Mouse (Mus musculus): ENCODE results near the gene Ccdc82. TPM values are rescaled to one million over a fixed set of nuclear protein-coding genes. Genes with fewer than 3 reads are reported as not detected.

Ccdc82 gene
- polyA plus RNA-seq (2017; shearing (Covaris generic)): 10 to 100 TPM; 21.5 to 30.5 TPM

DNA sequence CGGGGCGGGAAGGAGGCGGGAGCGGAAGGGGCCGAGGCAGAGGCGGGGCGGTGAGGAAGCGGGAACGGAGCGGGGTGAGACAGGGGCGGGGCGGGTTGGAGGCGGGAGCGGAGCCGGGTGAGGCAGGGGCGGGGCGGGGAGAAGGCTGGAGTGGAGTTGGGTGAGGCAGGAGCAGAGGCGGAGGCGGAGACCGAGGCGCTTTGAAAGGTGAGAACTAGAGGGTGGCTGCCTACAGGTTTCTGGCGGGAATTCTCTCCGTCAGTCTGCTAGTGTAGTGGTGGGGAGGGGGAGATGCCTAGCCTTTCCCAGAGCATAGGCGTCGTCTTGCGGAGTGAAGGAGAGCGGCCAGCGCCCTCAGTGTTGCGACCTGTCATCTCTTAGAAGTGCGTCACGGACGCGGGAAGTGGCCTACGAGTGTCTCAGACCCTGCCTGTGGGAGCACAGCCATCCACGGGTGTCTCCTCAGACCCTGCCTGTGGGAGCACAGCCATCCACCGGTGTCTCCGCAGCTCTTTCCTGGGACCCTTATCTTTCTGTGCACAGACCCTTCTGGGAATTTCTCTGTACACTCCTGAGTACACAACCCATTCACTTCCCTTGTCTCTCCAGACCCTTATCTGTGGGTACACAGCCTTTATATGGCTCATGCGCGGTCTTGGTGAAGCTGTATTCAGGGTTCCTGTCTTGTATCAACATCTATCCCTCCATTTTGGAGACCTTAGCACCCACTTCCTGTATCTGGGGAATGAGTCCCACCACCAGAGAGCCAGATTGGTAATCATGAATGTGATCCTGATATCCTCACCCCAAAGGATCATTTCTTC is at the start of gene Ccdc82:
Gene Ccdc82, plus strand, starts transcription at position 141 of the 824 bp plus-strand sequence.

DNA sequence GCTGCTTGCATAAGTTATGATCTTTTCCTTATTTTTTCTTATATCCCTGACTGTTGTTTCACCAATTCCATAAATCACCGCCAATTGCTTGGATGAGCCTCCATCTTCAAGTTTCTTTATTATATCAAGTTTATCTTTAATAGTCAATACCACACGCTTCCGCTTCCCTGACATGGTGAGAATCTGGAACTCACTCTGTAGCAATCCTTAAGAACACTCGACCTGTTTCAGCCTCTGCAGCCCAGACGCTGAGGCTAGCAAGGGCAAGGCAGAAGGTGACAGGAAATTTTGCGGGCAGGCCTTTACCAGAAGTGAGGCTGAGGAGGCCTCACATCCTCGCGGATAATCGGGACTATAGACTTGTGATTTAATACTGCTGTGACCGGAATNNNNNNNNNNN is 1.3 kb upstream of the Ccdc82 start, which contains the start of gene Jrkl:
Gene Jrkl, minus strand, starts transcription at position 349 of the 400 bp plus-strand sequence.

DNA sequence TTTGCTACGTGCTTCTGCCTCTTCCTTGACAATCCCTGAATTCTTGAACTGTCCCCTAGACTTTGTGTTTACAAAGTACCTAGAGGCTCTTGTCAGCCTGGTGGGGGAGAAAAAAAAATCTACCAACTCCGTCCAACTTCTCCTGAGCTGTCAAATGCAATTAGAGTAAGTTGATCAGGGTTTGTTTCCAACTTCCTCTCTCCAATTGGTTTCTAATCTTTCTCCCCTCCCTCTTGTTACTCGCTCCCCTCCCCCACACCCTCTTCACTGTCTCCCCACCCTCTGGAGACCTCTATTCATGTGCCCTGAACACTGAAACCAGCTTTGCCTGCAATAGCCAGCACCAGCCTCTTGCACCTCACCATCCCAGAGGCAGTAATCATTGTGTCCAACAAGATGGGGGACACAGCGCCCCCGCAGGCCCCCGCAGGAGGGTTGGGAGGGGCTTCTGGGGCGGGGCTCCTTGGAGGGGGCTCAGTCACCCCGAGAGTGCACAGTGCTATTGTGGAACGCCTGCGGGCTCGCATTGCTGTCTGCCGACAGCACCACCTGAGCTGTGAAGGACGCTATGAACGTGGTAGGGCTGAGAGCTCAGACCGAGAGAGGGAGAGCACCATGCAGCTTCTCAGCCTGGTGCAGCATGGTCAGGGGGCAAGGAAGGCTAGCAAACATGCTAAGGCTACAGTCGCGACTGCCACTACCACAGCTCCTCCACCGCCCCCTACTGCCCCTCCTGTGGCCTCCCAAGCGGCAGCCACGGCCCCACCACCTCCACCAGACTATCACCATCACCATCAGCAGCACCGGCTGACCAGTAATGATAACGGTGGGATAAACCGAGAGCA is 51.1 kb downstream of the Ccdc82 start, which contains the start of gene Maml2:
Gene Maml2, plus strand, starts transcription at position 290 of the 845 bp plus-strand sequence.

Other genes with a start within 250 kb of the Ccdc82 start
- gene Jrkl, start 1.1 kb upstream of the Ccdc82 start, polyA plus RNA-seq (2017; shearing (Covaris generic)): 1 to 10 TPM; 3.6 to 3.7 TPM
- gene Maml2, start 51.0 kb downstream of the Ccdc82 start, polyA plus RNA-seq (2017; shearing (Covaris generic)): 10 to 100 TPM in 1 of 2 experiments, 1 to 10 TPM in 1; 9.8 to 12.4 TPM
- not detected for gene Gm17571, start 199.8 kb downstream of the Ccdc82 start, polyA plus RNA-seq (2017; shearing (Covaris generic))